Mouse (Mus musculus) ES-E14 (cell line): Measurements from ENCODE around the gene Elp5. TPM values are rescaled to one million over a fixed set of nuclear protein-coding genes. Genes with fewer than 3 reads are reported as not detected.
"Not testable (repeated sequence)": the region's sequence is repeated elsewhere in the genome, so short reads cannot be mapped to it uniquely, and the experiment has no call there.

Source experiments
- DNase-seq: peaks from one replicate; pipeline ENCODE4 v3.0.0-alpha.2; 2013; ENCODE audit warnings: low read depth, low spot score
- H3K27ac ChIP-seq: 2 replicates; pipeline ENCODE4 v1.5.1; 2012; ENCODE audit warnings: low read depth, mild to moderate bottlenecking, low read length, moderate library complexity, mixed read lengths; ENCODE audit not compliant: poor library complexity, insufficient read depth, severe bottlenecking
- H3K36me3 ChIP-seq: 2 replicates; pipeline ENCODE4 v1.6.1; 2012; ENCODE audit warnings: mild to moderate bottlenecking, low read length, moderate library complexity, mixed read lengths; ENCODE audit not compliant: control insufficient read depth, poor library complexity, insufficient read depth, severe bottlenecking
- H3K4me1 ChIP-seq, 2 experiments: fragments of 150-350 bp in 1 of 2; sonication (generic) in 1 of 2; 2 replicates each; pipeline ENCODE4 v1.6.1; 2012; ENCODE audit warnings: low read length in 2 of 2, mild to moderate bottlenecking in 1 of 2, mixed read lengths in 1 of 2; ENCODE audit not compliant: control insufficient read depth in 2 of 2, insufficient read depth in 2 of 2, poor library complexity in 1 of 2
- H3K4me3 ChIP-seq, 2 experiments: fragments of 150-350 bp in 1 of 2; sonication (generic) in 1 of 2; 2 replicates each; pipeline ENCODE4 v1.5.1; 2012; ENCODE audit warnings: low read length in 2 of 2, low read depth in 1 of 2, mild to moderate bottlenecking in 1 of 2, mixed read lengths in 1 of 2; ENCODE audit not compliant: insufficient read depth in 1 of 2, poor library complexity in 1 of 2, severe bottlenecking in 1 of 2
- H3K9ac ChIP-seq: 2 replicates; pipeline ENCODE4 v1.6.1; 2012; ENCODE audit warnings: low read depth, mild to moderate bottlenecking, low read length, mixed read lengths; ENCODE audit not compliant: poor library complexity, insufficient read depth, severe bottlenecking
- H3K9me3 ChIP-seq: fragments of 150-350 bp; sonication (generic); 2 replicates; pipeline ENCODE4 v1.6.1; 2012; ENCODE audit warnings: low read depth, mild to moderate bottlenecking, low read length; ENCODE audit not compliant: control insufficient read depth, insufficient read depth
- CHD2 ChIP-seq: IDR thresholded peaks from 2 replicates; pipeline ENCODE4 v1.6.1; 2014; ENCODE audit warnings: mild to moderate bottlenecking, low read depth, low read length, inconsistent platforms
- HCFC1 ChIP-seq: IDR thresholded peaks from 2 replicates; pipeline ENCODE4 v1.6.1; 2012; ENCODE audit warnings: low read length, inconsistent platforms, borderline replicate concordance; ENCODE audit not compliant: insufficient read depth
- MAFK ChIP-seq: IDR thresholded peaks from 2 replicates; pipeline ENCODE4 v1.6.1; 2014; ENCODE audit warnings: mild to moderate bottlenecking, low read depth, low read length, inconsistent platforms; ENCODE audit not compliant: insufficient read depth
- ZC3H11A ChIP-seq: IDR thresholded peaks from 2 replicates; pipeline ENCODE4 v1.6.1; 2012; ENCODE audit warnings: low read depth, mild to moderate bottlenecking, inconsistent platforms, low read length, borderline replicate concordance
- ZNF384 ChIP-seq: IDR thresholded peaks from 2 replicates; pipeline ENCODE4 v1.6.1; 2012; ENCODE audit warnings: low read depth, low read length, inconsistent platforms
- in situ Hi-C, 2 experiments: fragments of 600-800 bp; cut with MboI; formaldehyde crosslinking; loops; one replicate each; pipeline ENCODE4 v1.15.1; 2025; ENCODE audit warnings: low sequenced_read_pairs in 2 of 2, inconsistent platforms in 1 of 2; ENCODE audit not compliant: unreplicated experiment in 2 of 2
- total RNA-seq: library from RNA; depleted of rRNA; stranded (reverse); fragments of 300-350 nt; gene quantifications from 2 replicates; pipeline ENCODE4 v1.2.3, GENCODE M21; 2012

Elp5 gene
- total RNA-seq, 1 experiment = 87.9 TPM

GRCm38 (mm10) chr11:70016669-70017068, 34.4 kb upstream of the Elp5 start, which contains the start of gene Dlg4:
Gene Dlg4, plus strand, starts transcription at chr11:70016942.
- TF ChIP-seq MAFK = no peak
- TF ChIP-seq ZC3H11A = no peak
- no peak for TF ChIP-seq CHD2
- no peak for TF ChIP-seq HCFC1
- no peak for TF ChIP-seq ZNF384
- H3K4me3 ChIP-seq = no peak within 1 kb of the TSS
- H3K4me1 ChIP-seq = peaks cover 0 to 20% of the 10 kb centered on the region in 2 experiments; a peak in 1 of 4 replicates
- peaks cover 11% of the 10 kb centered on the region for H3K36me3 ChIP-seq
- H3K27ac ChIP-seq = no peak within 1 kb of the TSS
- in situ Hi-C loops = no loop called here
- no peaks in the 10 kb centered on the region for H3K9me3 ChIP-seq
- DNase-seq = no peak
- H3K9ac ChIP-seq = no peak within 1 kb of the TSS

- H3K9ac ChIP-seq, H3K9me3 ChIP-seq, H3K4me3 ChIP-seq, DNase-seq, in situ Hi-C loops, H3K27ac ChIP-seq: not testable (repeated sequence)
- Histone ChIP-seq H3K36me3 (peaks cover 16% of the 10 kb centered on the region), H3K4me1 (peaks cover 0 to 20% of the 10 kb centered on the region in 2 experiments; a peak in 1 of 4 replicates)
Measured at GRCm38 (mm10) chr11:70016177-70016576, 33.9 kb upstream of the Elp5 start.

GRCm38 (mm10) chr11:70015677-70016076, 33.4 kb upstream of the Elp5 start:
- TF ChIP-seq ZC3H11A (no peak), ZNF384 (no peak), MAFK (no peak), CHD2 (no peak), HCFC1 (no peak)
- peaks cover 0 to 20% of the 10 kb centered on the region in 2 experiments; a peak in 1 of 4 replicates for H3K4me1 ChIP-seq
- in situ Hi-C loops = no loop called here
- no peak overlapping the region for H3K4me3 ChIP-seq
- peaks cover 21% of the 10 kb centered on the region for H3K36me3 ChIP-seq
- H3K9ac ChIP-seq = no peak overlapping the region
- H3K9me3 ChIP-seq = no peaks in the 10 kb centered on the region
- no peak for DNase-seq
- no peak overlapping the region for H3K27ac ChIP-seq

GRCm38 (mm10) chr11:70014880-70015558, 32.7 kb upstream of the Elp5 start, which contains the start of gene Acadvl:
Gene Acadvl, minus strand, starts transcription at chr11:70015411.
- no peaks in the 10 kb centered on the region for H3K9me3 ChIP-seq
- H3K9ac ChIP-seq = peak within 1 kb of the TSS; percentile 81
- peak; percentile 88 for TF ChIP-seq HCFC1
- no peak for TF ChIP-seq CHD2
- TF ChIP-seq ZC3H11A = no peak
- no peak for TF ChIP-seq MAFK
- TF ChIP-seq ZNF384 = no peak
- in situ Hi-C loops = no loop called here
- no peak for DNase-seq
- no peak within 1 kb of the TSS for H3K27ac ChIP-seq
- H3K36me3 ChIP-seq = peaks cover 28% of the 10 kb centered on the region
- peaks cover 0 to 17% of the 10 kb centered on the region in 2 experiments; a peak in 1 of 4 replicates for H3K4me1 ChIP-seq
- H3K4me3 ChIP-seq = peak within 1 kb of the TSS; percentile 66 to 77

GRCm38 (mm10) chr11:70014051-70014450, 31.7 kb upstream of the Elp5 start:
- H3K4me3 ChIP-seq = no peak overlapping the region
- no peak for TF ChIP-seq MAFK
- TF ChIP-seq CHD2 = no peak
- TF ChIP-seq ZNF384 = no peak
- TF ChIP-seq ZC3H11A = no peak
- no peak for TF ChIP-seq HCFC1
- DNase-seq = no peak
- H3K27ac ChIP-seq = no peak overlapping the region
- H3K4me1 ChIP-seq = peaks cover 0 to 12% of the 10 kb centered on the region in 2 experiments; a peak in 1 of 4 replicates
- H3K9ac ChIP-seq = no peak overlapping the region
- in situ Hi-C loops = no loop called here
- H3K36me3 ChIP-seq = peaks cover 33% of the 10 kb centered on the region
- no peaks in the 10 kb centered on the region for H3K9me3 ChIP-seq
